Mouse (Mus musculus) liver, postnatal 0 days (tissue): ENCODE results near the gene Cntfr.

ENCODE experiments used
- CTCF ChIP-seq: sonication (generic); IDR thresholded peaks from 2 replicates; pipeline ENCODE4 v1.5.1; 2016; ENCODE audit warnings: antibody characterized with exemption, low read depth
- EP300 ChIP-seq: IDR thresholded peaks from 2 replicates; pipeline ENCODE4 v1.6.1; 2016; ENCODE audit warnings: antibody characterized with exemption, low read depth, mild to moderate bottlenecking

DNA sequence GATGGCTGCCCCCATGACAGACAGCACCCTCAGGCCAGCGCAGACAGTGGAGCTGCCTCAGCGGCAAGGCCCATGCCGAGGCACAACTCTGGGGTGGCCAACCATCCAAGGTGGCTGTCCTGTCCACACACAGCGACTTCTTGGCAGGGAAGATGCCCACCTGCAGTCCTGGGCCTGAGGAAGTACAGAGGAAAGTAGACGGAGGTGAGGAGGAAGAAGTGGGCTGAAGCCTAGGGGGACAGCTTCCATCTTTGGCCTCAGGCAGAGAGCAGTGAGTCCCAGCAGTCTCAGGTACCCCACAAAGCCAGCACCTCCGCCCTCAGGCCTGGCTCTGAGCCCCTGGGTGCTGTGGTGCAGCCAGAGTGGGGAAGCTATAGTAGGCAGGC lies 58.1 kb downstream of the Cntfr start:
- TF ChIP-seq EP300 = no peak
- TF ChIP-seq CTCF = no peak
